Mouse (Mus musculus) ES-E14 (cell line): ENCODE measurements at regions not wholly inside any gene's neighbourhood (a gene's known extent, or its start where the extent isn't known, plus 50 kb on each side); places are given as distances from the start of the nearest gene placed in this dataset.

ENCODE experiments used
- DNase-seq: peaks from one replicate; pipeline ENCODE4 v3.0.0-alpha.2; 2013; ENCODE audit warnings: low read depth, low spot score
- H3K27ac ChIP-seq: 2 replicates; pipeline ENCODE4 v1.5.1; 2012; ENCODE audit warnings: low read depth, mild to moderate bottlenecking, low read length, moderate library complexity, mixed read lengths; ENCODE audit not compliant: poor library complexity, insufficient read depth, severe bottlenecking
- H3K36me3 ChIP-seq: 2 replicates; pipeline ENCODE4 v1.6.1; 2012; ENCODE audit warnings: mild to moderate bottlenecking, low read length, moderate library complexity, mixed read lengths; ENCODE audit not compliant: control insufficient read depth, poor library complexity, insufficient read depth, severe bottlenecking
- H3K4me1 ChIP-seq, 2 experiments: fragments of 150-350 bp in 1 of 2; sonication (generic) in 1 of 2; 2 replicates each; pipeline ENCODE4 v1.6.1; 2012; ENCODE audit warnings: low read length in 2 of 2, mild to moderate bottlenecking in 1 of 2, mixed read lengths in 1 of 2; ENCODE audit not compliant: control insufficient read depth in 2 of 2, insufficient read depth in 2 of 2, poor library complexity in 1 of 2
- H3K4me3 ChIP-seq, 2 experiments: fragments of 150-350 bp in 1 of 2; sonication (generic) in 1 of 2; 2 replicates each; pipeline ENCODE4 v1.5.1; 2012; ENCODE audit warnings: low read length in 2 of 2, low read depth in 1 of 2, mild to moderate bottlenecking in 1 of 2, mixed read lengths in 1 of 2; ENCODE audit not compliant: insufficient read depth in 1 of 2, poor library complexity in 1 of 2, severe bottlenecking in 1 of 2
- H3K9ac ChIP-seq: 2 replicates; pipeline ENCODE4 v1.6.1; 2012; ENCODE audit warnings: low read depth, mild to moderate bottlenecking, low read length, mixed read lengths; ENCODE audit not compliant: poor library complexity, insufficient read depth, severe bottlenecking
- H3K9me3 ChIP-seq: fragments of 150-350 bp; sonication (generic); 2 replicates; pipeline ENCODE4 v1.6.1; 2012; ENCODE audit warnings: low read depth, mild to moderate bottlenecking, low read length; ENCODE audit not compliant: control insufficient read depth, insufficient read depth
- CHD2 ChIP-seq: IDR thresholded peaks from 2 replicates; pipeline ENCODE4 v1.6.1; 2014; ENCODE audit warnings: mild to moderate bottlenecking, low read depth, low read length, inconsistent platforms
- HCFC1 ChIP-seq: IDR thresholded peaks from 2 replicates; pipeline ENCODE4 v1.6.1; 2012; ENCODE audit warnings: low read length, inconsistent platforms, borderline replicate concordance; ENCODE audit not compliant: insufficient read depth
- MAFK ChIP-seq: IDR thresholded peaks from 2 replicates; pipeline ENCODE4 v1.6.1; 2014; ENCODE audit warnings: mild to moderate bottlenecking, low read depth, low read length, inconsistent platforms; ENCODE audit not compliant: insufficient read depth
- ZC3H11A ChIP-seq: IDR thresholded peaks from 2 replicates; pipeline ENCODE4 v1.6.1; 2012; ENCODE audit warnings: low read depth, mild to moderate bottlenecking, inconsistent platforms, low read length, borderline replicate concordance
- ZNF384 ChIP-seq: IDR thresholded peaks from 2 replicates; pipeline ENCODE4 v1.6.1; 2012; ENCODE audit warnings: low read depth, low read length, inconsistent platforms
- in situ Hi-C, 2 experiments: fragments of 600-800 bp; cut with MboI; formaldehyde crosslinking; loops; one replicate each; pipeline ENCODE4 v1.15.1; 2025; ENCODE audit warnings: low sequenced_read_pairs in 2 of 2, inconsistent platforms in 1 of 2; ENCODE audit not compliant: unreplicated experiment in 2 of 2

DNA sequence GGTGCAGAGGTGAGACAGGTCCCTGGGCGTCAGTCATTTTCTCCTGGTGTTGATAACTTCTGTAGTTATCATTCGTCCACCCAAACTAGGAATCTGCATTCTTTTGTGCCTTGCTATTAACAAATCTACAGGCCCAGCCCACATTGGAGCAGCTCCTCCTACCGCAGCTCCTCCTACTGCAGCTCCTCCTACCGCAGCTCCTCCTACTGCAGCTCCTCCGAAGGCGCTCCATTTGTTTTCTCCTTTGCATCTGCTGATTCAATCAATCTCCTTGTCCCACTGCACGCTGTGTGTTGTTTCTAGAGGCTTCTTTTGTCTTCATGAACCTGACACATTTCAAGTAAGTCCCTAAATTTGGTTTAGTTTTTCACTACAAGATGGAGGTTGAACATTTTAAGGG lies 248.2 kb upstream of the Arglu1 start:
- Histone ChIP-seq H3K4me1 (no peaks in the 10 kb centered on the region), H3K9me3 (no peaks in the 10 kb centered on the region)

GRCm38 (mm10) chr8:8932466-8932865 lies 242.1 kb upstream of the Arglu1 start:
- TF ChIP-seq ZNF384 (no peak), ZC3H11A (no peak), HCFC1 (no peak), CHD2 (no peak), MAFK (no peak)
- H3K9me3 ChIP-seq: no peaks in the 10 kb centered on the region
- no peaks in the 10 kb centered on the region for H3K36me3 ChIP-seq
- H3K4me3 ChIP-seq: no peak overlapping the region
- in situ Hi-C loops: no loop called here
- DNase-seq: no peak
- H3K4me1 ChIP-seq: 0 out of 4 replicates have a peak, but pooled peaks cover 0 to 2% of the 10 kb centered on the region in 2 experiments
- no peak overlapping the region for H3K27ac ChIP-seq
- H3K9ac ChIP-seq: no peak overlapping the region

More for the DNA sequence above, 248.2 kb upstream of the Arglu1 start:
- Histone ChIP-seq H3K9ac (no peak overlapping the region; the same call in 1 of the 2 replicates), H3K27ac (no peak overlapping the region), H3K36me3 (no peaks in the 10 kb centered on the region), H3K4me3 (peak overlapping the region in 1 of 2 experiments; percentile 45; a peak in 2 of 4 replicates)
- DNase-seq: peak; percentile 17
- in situ Hi-C loops: no loop called here
- TF ChIP-seq ZC3H11A (no peak), ZNF384 (no peak), MAFK (no peak), HCFC1 (no peak), CHD2 (no peak)

- H3K4me3 ChIP-seq: no peak overlapping the region
- no peaks in the 10 kb centered on the region for H3K9me3 ChIP-seq
- in situ Hi-C loops: no loop called here
- 0 out of 4 replicates have a peak, but pooled peaks cover 0 to 2% of the 10 kb centered on the region in 2 experiments for H3K4me1 ChIP-seq
- H3K9ac ChIP-seq: no peak overlapping the region
- DNase-seq: no peak
- no peak overlapping the region for H3K27ac ChIP-seq
- TF ChIP-seq MAFK: no peak
- TF ChIP-seq ZC3H11A: no peak
- TF ChIP-seq CHD2: no peak
- no peak for TF ChIP-seq ZNF384
- no peak for TF ChIP-seq HCFC1
- H3K36me3 ChIP-seq: no peaks in the 10 kb centered on the region
These were observed 241.4 kb upstream of the Arglu1 start for GRCm38 (mm10) chr8:8931746-8932145.

GRCm38 (mm10) chr8:8928074-8928862 lies 237.9 kb upstream of the Arglu1 start:
- Histone ChIP-seq H3K4me3 (peak overlapping the region in 1 of 2 experiments; percentile 48; a peak in 1 of 4 replicates), H3K36me3 (no peaks in the 10 kb centered on the region), H3K27ac (no peak overlapping the region), H3K4me1 (0 out of 4 replicates have a peak, but pooled peaks cover 0 to 2% of the 10 kb centered on the region in 2 experiments), H3K9me3 (no peaks in the 10 kb centered on the region), H3K9ac (no peak overlapping the region)
- in situ Hi-C loops: no loop called here
- DNase-seq: no peak
- TF ChIP-seq ZC3H11A (no peak), ZNF384 (no peak)

- no peak overlapping the region for H3K27ac ChIP-seq
These were observed 231.1 kb upstream of the Arglu1 start for GRCm38 (mm10) chr8:8921446-8921845.

More at GRCm38 (mm10) chr8:8921446-8921845, 231.1 kb upstream of the Arglu1 start:
- no peaks in the 10 kb centered on the region for H3K9me3 ChIP-seq
- no peaks in the 10 kb centered on the region for H3K4me1 ChIP-seq
- H3K4me3 ChIP-seq: no peak overlapping the region
- in situ Hi-C loops: no loop called here
- no peak for TF ChIP-seq ZNF384
- no peak for TF ChIP-seq CHD2
- no peak for TF ChIP-seq HCFC1
- TF ChIP-seq ZC3H11A: no peak
- TF ChIP-seq MAFK: no peak
- no peak for DNase-seq
- H3K9ac ChIP-seq: no peak overlapping the region
- no peaks in the 10 kb centered on the region for H3K36me3 ChIP-seq
